Mouse (Mus musculus): Measurements from ENCODE around the gene Ugt1a6a. TPM values are rescaled to one million over a fixed set of nuclear protein-coding genes. Genes with fewer than 3 reads are reported as not detected.
"Not testable (repeated sequence)": the region's sequence is repeated elsewhere in the genome, so short reads cannot be mapped to it uniquely, and the experiment has no call there.

Ugt1a6a gene
- total RNA-seq, 2 experiments from 2014 or later = 1.5 to 2.3 TPM

DNA sequence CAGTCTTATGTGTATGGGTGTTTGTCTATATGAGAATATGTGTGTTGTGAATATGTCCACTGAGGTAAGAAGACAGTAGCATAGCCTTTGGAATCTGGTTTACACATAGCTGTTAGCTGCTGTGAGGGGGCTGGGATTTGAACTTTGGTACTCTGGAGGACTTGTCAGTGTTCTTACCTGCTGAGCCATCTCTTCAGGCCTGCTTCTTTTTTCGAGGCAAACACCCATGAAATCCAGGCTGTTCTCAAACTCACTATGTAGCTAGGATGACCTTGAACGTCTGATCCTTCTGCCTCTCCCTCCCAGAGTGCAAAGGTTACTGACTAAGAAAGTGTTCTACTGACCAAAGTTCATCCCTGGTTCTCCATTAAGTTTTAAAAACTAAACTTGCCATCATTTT is 29.0 kb upstream of the Ugt1a6a start:
- Histone ChIP-seq H3K27ac (no peak overlapping the region), H3K4me3 (no peak overlapping the region)
- intact Hi-C loops (cut with DNase I) = no loop called here
- DNase-seq (ENCODE audit: extremely low spot score in 1 of 2, low spot score in 2 of 2) = no peak
- no peak for TF ChIP-seq CTCF (IDR thresholded peaks at IDR 0.05)

DNA sequence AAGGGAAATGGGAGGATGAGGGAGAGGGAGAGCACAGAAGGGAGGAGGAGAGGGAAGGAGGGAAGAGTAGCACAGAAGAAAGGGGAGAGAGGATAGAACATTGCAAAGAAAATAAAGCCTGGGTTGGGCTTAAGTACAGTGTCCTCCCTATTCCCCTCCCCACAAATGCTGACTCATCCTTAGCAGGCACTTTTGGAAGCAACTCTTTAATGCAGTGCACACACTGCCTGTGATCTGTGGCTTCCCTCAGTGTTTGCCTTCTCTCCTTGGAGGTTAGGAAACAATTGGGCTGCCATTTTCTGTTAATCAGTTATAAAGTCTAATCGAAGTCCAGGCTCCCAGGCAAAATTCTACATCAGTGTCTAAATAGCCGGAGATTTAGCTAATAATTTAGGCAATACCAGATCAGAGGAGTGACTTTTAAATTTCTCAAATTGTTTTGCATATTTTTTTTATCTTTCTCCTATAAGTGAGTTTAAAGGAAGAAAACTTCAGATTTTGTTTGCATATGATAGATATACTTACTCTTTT is 25.5 kb upstream of the Ugt1a6a start:
- H3K4me3 ChIP-seq; DNase-seq (ENCODE audit: extremely low spot score in 1 of 2, low spot score in 2 of 2); intact Hi-C loops (cut with DNase I); H3K27ac ChIP-seq: not testable (repeated sequence)

- not testable (repeated sequence) for DNase-seq (ENCODE audit: extremely low spot score in 1 of 2, low spot score in 2 of 2); H3K27ac ChIP-seq; H3K4me3 ChIP-seq
- intact Hi-C loops (cut with DNase I) = loop anchor here (10.0 kb wide), 1 partner anchor 95 kb away; no protein-coding TSS in a partner anchor
Measured at GRCm38 (mm10) chr1:88109604-88110003, 25.0 kb upstream of the Ugt1a6a start.

GRCm38 (mm10) chr1:88112769-88113168 is 21.8 kb upstream of the Ugt1a6a start:
- not testable (repeated sequence) for DNase-seq (ENCODE audit: extremely low spot score in 1 of 2, low spot score in 2 of 2); H3K27ac ChIP-seq; H3K4me3 ChIP-seq
- intact Hi-C loops (cut with DNase I) = loop anchor here (10.0 kb wide), 1 partner anchor 98 kb away; no protein-coding TSS in a partner anchor

DNA sequence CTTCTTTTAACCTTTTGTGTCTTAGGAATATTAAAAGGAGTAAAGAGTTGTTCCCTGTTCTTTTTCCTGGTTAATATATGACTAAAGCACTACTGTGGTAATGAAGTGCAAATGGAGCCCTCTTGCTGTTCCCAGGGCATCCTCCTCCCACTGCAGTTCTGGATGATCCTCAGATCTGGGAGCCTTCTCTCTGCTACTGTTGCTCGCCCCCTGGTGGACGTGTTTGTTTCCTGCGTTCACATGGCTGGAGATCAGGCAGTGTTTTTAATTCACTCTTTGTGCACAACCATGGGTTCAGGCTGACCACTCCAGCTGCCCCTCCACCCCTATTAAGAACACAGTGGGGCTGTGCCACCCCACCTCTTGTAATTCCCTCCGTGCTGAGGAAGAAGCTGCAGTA is 14.1 kb upstream of the Ugt1a6a start:
- TF ChIP-seq CTCF (IDR thresholded peaks at IDR 0.05) = peak; percentile 19
- intact Hi-C loops (cut with DNase I); DNase-seq (ENCODE audit: extremely low spot score in 1 of 2, low spot score in 2 of 2): not testable (repeated sequence)

GRCm38 (mm10) chr1:88121521-88121920 is 13.1 kb upstream of the Ugt1a6a start:
- DNase-seq (ENCODE audit: extremely low spot score in 1 of 2, low spot score in 2 of 2); intact Hi-C loops (cut with DNase I); H3K27ac ChIP-seq; H3K4me3 ChIP-seq: not testable (repeated sequence)
- peak; percentile 20 for TF ChIP-seq CTCF (IDR thresholded peaks at IDR 0.05)

More for the DNA sequence above, 14.1 kb upstream of the Ugt1a6a start:
- H3K4me3 ChIP-seq, H3K27ac ChIP-seq: not testable (repeated sequence)

DNA sequence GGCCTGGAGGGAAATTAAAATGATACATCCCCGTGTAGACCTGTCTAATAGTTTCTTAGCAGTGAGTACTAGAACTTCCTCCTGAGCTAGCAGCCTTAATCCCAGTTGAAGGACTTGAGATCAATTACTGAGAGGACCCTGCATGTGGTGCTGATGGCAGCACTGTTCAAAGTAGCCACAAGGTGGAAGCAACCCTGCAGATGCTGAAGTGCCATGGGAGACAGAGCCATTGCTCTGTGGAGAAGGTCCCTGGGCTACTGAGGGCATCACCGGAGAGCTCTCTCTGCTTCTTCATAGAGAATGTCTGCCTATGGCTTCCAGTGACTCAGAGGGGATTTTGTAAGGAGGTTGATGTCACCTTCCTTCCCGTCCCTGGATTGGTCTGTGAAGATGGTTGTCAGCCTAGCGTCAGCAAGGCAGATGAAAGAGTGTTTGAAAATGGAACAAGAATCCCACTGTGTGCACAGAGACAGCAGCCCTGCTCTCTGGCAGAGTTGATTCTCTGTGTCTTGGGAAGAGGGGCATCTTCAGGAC is 8.7 kb upstream of the Ugt1a6a start:
- DNase-seq (ENCODE audit: extremely low spot score in 1 of 2, low spot score in 2 of 2); intact Hi-C loops (cut with DNase I): not testable (repeated sequence)
- TF ChIP-seq CTCF (IDR thresholded peaks at IDR 0.05) = peak; percentile 11

DNA sequence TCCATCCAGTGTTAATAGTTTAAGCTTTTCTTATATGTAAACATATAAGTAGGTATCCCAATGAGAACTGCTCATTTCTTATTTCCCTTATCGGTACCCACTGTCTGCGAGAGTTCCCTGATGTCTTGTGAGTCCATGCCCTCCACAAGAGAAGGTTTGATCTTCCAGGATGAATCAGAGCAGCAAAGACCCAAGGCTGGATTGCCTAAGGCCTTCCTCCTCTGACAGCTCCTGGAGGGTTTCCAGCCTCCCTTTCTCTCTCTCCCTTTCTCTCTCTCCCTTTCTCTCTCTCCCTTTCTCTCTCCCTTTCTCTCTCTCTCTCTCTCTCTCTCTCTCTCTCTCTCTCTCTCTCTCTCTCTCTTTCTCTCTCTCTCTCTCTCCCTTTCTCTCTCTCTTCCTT is 5.5 kb upstream of the Ugt1a6a start:
- intact Hi-C loops (cut with DNase I); H3K4me3 ChIP-seq; DNase-seq (ENCODE audit: extremely low spot score in 1 of 2, low spot score in 2 of 2); H3K27ac ChIP-seq: not testable (repeated sequence)

More for the DNA sequence above, 8.7 kb upstream of the Ugt1a6a start:
- H3K4me3 ChIP-seq, H3K27ac ChIP-seq: not testable (repeated sequence)

GRCm38 (mm10) chr1:88130223-88130622 is 4.4 kb upstream of the Ugt1a6a start:
- H3K27ac ChIP-seq; DNase-seq (ENCODE audit: extremely low spot score in 1 of 2, low spot score in 2 of 2); H3K4me3 ChIP-seq; intact Hi-C loops (cut with DNase I): not testable (repeated sequence)

- TF ChIP-seq CTCF (IDR thresholded peaks at IDR 0.05) = no peak
- no peak for DNase-seq (ENCODE audit: extremely low spot score in 1 of 2, low spot score in 2 of 2)
- Histone ChIP-seq H3K4me3 (no peak overlapping the region), H3K27ac (no peak overlapping the region)
- intact Hi-C loops (cut with DNase I) = no loop called here
Measured at GRCm38 (mm10) chr1:88133908-88134456, 627 bp upstream of the Ugt1a6a start.

GRCm38 (mm10) chr1:88135229-88135904 is 758 bp downstream of the Ugt1a6a start:
- H3K4me3 ChIP-seq; intact Hi-C loops (cut with DNase I); H3K27ac ChIP-seq; DNase-seq (ENCODE audit: extremely low spot score in 1 of 2, low spot score in 2 of 2): not testable (repeated sequence)

DNA sequence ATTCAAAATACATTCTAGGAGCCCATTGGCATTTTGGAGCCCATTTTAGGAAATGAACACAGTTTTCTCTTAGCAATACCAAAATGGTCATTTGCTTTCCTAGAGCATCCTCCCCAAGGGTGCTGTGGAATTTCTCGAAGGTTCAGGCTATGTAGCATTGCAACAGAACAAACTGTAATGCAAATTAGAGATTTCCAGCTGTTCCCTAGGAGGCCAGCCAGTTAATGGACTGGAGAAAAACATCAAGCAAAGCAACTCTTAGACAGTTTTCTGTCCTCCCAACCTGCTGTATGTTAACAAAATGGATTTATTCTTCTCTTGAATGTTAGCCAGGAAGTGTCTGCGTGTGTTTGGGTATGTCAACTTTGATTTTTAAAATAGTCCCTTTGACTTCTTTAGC is 2.0 kb downstream of the Ugt1a6a start:
- TF ChIP-seq CTCF (IDR thresholded peaks at IDR 0.05) = no peak
- H3K27ac ChIP-seq = no peak overlapping the region
- H3K4me3 ChIP-seq = no peak overlapping the region
- intact Hi-C loops (cut with DNase I) = no loop called here
- no peak for DNase-seq (ENCODE audit: extremely low spot score in 1 of 2, low spot score in 2 of 2)

Measured in left cerebral cortex, adult 2 months (tissue).